Mouse (Mus musculus) kidney, adult 18-20 months (tissue): Measurements from ENCODE around the gene Matn1.

Source experiments
- DNase-seq: peaks from one replicate; pipeline ENCODE4 v3.0.0; 2021

Matn1 gene

DNA sequence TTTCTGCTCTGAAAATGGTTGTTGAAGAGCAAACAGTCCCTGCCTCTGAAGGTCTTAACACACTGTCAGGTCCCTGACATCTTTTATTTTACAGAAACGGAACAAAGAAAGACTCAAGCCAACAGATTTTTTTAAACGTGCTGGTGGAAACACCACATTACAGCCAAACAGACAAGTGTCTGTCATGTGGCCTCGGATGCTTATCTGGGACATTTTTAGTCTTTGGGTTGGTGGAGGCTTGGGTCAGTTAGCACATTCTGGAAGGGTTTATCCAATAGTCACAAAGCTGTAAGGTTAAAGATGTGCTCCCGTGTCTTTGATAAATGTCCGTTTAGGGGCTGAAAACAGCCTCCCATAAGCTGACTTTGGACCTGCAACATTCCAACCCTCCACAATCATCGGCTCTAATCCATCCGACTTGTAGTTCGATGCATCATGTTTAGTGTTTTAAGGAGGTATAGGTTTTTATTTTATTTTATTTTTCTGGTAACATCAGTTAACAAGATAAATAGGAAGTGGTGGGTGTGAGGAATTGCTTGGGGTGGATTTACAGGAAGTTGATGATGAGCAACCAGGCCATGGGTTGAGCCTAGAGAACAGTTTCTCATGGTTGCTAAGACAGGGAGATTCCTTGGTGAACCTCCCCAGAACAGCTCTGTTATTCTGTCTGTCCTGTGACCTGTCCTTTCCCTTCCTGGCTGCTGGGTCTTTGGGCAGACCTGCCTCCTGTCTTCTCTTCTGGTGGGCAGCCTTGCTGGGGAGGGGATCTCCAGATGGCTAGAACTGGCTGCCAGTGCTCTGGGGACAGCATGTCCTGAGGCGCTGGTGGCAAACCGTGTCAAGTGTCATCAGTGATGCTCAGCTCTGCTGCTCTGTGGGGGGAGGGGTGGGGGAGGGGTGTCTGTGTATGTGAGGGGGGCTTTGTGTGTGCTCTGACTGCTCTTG is 25.1 kb upstream of the Matn1 start:
- no peak for DNase-seq

DNA sequence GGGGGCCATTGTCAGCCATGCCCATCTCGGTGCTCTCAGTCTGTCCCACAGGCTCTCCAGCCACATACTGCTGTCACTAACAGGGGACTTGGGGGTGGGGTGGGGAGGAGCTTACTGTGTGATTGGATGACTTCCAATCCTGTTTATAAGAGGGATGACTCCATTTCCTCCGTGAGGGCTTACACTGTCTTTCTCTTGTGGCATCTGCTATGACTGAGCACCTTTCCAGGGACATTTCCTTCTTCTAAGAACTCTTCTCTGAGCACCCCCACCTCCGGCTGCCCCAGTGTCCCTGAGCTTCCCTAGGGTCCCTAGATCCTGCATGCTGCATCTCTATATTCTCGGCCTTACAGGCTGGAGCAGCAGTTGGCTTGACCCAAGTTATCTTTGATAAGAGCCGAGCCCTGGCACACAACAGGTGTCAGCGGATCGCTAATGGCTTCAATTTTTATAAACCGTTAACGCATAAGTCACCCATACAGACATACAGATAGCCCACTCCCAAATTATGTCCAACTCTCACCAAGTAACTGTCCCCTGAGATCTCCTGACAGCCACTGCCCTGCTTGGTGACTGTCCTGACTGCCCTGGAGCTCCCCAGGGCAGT is 24.3 kb upstream of the Matn1 start:
- DNase-seq: no peak

DNA sequence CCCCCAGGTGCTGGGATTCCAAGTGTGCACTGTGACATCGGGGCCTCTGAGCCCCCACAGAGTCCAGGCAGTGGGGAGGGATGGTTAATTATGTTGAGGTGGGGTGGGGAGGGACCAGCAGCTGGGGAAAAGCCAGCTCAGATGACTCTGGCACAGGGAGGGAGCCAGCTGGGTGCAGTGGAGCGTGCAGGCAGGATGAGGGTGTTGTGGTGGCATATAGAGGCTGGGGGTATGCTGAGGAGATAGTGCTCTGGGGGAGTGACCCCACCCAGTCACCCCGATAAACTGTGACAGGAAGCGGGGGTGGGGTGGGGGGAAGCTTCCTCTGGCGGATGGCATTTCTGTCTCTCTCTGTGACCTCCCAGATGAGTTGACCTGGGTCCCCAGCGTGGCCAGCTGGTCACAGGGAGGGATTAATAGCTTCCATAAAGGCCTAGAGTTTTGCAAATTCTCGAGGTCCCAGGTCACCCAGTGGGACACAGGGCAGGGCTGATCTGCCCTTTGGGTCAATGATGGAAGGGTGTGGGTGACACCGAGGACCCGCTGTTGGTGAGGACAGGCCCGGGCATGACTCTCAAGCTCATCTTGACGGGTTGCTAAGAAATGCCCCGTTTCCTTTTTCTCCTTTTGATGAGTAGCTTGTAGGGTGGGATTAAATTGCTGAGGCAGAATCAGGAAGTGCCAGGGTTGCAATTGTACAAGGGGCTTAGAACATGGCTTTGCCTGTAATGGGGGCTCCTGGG is 23.1 kb upstream of the Matn1 start:
- no peak for DNase-seq

DNA sequence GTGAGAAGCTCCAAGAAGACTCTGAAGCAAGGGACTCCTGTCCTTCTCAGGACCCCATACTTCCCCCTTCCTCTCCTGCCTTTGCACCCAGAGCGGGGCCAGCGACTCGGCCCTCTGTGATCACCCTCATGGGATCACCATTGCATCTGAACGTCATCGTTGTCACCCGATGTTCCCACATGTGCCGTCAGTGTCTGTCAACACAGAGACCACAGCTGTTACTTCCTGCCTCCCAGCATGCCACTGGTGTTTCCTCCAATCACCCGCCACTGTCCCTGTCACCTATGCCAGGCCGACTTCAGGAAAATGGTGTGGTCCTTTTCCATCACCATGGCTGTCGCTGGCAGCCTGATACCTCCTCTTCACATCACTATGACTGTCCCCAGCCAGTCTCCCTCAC is 22.2 kb upstream of the Matn1 start:
- no peak for DNase-seq

DNA sequence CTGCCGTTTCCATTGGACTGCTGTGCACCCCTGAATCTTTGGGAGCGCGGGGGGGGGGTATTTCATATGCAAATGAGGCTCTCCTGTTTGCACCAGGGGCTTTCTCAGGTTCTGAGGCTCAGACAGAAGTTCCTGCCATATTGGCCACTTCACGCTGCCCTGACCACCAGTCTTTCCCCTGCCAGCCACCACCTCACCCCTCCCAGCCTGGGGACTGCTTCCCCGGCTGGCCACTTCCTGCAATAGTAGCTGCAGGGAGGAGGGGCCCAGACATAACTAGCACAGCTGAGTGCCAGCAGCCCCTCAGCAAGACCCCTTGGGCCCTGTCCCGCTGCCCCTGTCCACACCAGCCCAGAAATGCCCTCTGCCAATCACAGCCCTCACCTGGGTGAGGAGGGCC is 17.9 kb upstream of the Matn1 start:
- DNase-seq: no peak

DNA sequence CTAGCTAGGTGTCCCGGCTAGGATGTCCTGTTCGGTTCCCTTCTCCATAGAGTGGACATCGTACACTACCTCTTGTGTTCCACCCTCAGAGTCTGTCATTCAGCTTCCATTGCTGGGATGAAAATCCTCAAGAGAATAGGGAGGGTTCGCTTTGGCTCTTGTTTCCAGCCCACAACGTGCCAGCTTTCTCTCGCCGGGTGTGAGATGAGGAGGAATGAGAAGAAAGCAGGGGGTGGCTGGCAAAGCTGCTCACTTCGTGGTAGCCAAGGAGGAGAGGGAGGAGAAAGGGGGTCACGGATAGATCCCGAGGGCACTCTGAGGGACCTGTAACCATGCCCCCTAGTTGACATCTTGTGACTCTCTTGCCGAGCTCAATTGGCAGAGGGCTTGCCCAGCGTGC is 16.4 kb upstream of the Matn1 start:
- no peak for DNase-seq

DNA sequence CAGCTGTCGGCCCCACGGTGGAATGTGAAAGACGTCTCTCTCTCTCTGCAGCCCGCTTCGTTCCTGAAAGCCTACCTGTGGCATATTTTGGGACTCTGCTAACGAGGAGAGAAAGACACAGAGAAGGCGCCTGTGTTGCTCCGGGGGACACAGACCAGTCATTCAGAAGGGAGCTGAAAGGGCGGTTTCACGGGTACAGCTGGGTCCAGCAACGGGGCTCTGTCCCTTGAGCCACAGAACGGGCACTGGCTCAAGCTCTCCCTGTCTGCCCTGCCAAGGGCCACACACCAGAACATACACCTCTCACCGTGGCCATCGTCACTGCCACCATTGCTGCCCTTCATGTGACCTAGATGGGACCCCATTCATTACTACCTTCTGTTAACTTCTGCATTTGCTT is 1.5 kb upstream of the Matn1 start:
- no peak for DNase-seq

DNA sequence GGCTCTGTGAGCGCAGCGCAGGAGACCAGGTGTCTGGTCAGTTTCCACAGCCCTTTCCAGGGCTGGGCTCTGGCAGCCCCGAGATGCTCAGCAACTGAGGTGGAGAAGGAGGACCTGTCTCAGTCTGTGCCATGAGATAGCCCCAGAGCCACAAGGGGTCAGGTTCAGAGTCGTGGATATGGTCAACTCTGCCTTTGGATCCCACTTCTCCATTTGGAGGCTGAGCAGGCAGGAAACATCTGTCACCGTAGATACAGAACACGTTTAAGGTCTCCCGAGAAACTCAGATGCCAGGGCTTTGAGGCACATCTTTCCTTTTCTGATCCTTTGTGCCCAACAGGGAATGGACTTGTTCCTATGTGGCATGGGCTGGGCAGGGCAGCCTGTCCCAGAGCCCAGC is 594 bp downstream of the Matn1 start:
- no peak for DNase-seq

DNA sequence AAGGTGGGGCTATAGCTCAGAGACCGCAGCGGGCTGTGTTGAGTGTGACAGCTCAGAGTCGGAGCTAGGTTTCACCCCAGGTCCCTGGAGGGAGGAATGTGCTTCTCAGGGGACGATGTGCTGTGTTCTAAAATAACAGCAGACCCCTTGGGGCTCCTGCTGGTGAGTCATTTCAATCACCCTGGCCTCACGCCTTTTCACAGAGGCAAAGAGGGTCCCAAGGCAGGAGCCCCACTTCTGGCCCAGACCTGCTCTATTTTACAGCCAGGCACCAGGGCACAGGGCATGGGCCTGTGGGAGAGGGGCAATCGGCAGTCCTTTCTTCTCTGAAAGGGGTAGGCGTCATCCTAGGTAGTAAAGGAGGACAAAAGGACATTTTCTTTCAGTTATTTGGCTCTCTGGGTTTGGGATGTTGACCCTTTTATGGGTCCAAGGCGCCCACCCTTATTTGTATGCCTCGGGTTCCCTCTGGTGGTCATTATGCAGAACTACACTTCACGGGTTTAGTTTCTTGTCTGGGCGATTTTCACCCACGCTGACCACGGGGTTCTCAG is 3.0 kb downstream of the Matn1 start:
- DNase-seq: peak; percentile 23

DNA sequence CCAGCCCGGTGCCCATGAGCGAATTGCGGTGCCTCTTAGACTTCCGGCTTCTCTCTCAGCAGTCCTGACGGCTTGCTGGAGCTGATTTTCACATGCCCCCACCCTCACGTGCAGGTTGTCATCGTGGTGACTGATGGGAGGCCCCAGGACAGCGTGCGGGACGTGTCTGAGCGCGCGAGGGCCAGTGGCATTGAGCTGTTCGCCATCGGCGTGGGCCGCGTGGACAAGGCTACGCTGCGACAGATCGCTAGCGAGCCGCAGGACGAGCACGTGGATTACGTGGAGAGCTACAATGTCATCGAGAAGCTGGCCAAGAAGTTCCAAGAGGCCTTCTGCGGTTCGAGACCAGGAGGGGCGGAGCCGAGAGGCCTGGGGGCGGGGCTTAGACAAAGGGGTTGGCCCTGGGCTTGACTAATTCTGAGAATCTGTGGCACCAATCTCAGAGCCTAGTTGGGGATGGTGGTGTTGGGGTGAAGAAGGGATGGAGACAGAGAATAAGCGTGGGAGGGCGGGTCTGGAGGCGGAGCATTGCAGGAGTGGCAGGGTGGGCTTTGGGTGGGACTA is 5.7 kb downstream of the Matn1 start:
- no peak for DNase-seq

DNA sequence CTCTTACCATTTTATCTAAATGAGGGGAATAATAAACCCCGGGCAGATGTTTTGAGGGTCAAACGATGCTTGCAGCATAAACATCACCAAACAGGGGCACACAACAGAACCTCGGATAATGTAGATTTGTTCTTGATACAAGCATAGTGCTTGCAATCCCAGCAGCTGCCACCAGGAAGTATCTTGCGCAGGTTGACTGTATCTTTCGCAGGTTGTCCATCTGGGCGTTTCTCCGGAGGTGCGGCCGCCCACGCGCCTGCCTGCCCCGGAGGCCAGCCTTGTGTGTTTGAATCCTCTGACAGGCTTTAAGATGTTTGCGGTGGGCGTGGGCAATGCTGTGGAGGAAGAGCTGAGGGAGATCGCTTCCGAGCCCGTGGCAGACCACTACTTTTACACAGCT is 8.3 kb downstream of the Matn1 start:
- peak; percentile 45 for DNase-seq

DNA sequence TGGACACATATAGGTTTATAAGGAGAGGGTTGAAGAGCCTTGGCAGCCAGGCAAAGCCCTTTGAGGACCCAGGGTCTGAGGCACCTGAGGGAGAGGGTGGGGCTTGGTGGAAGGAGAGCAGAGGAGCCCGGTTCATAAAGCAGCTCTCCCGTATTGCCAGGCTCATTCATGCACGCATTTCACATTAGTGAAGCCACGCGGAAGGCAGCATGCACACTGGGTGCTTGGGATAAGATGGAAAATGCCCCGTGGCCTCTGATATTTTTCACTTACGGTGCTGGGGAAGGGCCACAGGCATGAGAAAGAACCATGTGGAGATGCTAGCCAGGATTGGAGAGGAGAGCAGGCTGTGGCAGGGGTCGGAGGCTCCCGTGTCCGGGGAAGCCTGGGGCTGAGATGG is 13.0 kb downstream of the Matn1 start:
- DNase-seq: no peak

DNA sequence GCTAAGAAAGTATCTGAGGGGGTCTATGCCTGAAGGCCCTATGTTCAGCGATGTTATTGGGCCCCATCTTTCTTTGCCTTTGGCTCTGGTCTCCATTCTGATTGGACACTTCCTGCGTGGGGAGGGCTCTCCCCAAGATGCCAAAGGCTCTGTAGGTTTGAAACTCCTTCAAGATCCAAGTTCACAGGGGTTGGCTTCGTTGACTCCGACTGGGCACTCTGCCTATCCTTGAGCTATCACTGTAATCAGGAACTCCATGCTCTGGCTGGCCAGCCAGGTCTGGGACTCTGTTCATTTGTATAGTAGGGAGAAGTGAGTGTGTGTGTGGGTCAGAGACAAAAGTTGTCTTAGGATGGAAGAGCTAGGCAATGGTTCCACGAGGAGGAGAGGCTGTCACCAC is 14.6 kb downstream of the Matn1 start:
- no peak for DNase-seq

DNA sequence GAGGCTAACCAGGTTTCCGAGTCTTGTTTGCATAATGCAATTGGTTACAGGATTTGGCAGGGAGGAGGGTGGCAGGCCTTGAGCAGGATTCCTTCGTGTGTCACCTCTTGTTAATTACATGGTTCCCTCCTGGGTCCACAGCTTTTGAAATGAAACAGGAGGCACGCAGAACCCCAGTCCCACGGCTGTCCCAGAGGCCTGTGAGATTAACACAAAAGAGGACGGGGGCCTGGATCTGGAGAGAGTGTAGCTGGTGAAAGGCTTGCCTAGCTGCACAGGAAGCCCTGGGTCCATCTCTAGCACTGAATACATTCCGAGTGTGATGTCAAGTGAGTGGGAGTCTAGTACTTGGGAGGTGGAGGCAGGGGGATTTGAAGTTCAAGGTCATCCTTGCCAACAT is 15.5 kb downstream of the Matn1 start:
- no peak for DNase-seq

DNA sequence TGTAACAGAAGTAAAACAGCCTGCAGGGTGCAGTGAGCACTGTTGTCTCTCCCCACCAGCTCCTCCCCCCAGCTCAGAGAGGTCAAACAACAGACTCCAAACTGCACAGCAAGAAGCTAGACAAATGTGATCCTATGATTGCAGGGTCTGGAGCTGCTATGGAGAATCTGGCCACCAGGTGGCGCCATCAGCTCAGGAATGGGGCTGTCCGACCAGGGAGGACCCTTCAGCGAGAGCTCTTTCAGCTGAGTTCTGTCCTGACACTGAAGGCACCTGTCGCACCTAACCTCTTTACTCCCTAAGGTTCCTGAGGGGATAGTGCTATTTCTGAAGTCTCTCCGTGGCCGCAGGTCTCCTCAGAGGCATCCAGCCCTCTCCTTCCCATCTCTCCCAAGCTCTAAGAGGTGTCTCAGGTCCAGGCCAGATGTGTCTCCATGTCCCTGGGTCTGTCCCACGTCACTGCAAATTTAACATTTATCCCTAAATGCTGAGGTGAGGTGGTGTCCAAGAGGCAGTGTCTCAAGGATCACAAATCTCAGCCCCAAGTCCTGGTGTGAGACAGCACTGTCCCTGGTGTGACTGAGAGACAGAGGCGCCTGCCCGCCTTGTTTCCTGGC is 16.0 kb downstream of the Matn1 start:
- DNase-seq: peak; percentile 83

DNA sequence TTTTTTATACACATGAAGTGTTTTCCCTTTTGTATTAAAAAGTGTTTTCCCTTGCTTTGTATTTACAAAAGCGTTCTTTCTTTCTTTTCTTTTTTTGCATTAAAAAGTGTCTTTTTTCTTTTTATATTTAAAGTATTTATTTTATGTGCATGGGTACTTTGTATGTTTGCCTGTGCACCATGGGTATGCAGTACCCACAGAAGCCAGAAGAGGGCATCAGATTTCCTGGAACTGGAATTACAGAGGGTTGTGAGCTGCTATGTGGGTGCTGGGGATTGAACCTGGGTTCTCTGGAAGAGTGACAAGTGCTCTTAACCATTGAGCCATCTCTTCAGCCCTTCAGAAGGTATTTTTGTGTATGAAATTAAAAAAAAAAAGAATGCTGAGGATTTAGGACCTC is 27.1 kb downstream of the Matn1 start:
- no peak for DNase-seq

DNA sequence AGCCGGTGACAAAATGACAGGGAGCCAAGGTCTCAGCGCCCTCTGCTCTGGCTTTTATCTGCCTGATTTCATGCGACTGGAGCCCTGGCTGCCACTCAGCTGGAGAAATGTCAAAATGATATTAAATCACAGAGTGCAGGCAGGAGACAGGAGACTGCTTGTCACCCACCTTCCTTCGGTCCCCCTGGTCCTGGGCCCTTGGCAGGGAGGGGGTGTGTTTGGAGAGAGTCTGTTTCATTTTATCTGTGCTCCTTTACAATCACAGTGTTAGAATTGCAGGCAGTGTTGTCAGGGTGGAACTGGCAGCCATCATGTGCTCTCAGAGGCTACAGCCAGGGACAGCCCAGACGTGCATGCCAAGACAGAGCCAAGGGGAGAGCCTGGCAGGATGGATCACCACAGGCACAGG is 28.2 kb downstream of the Matn1 start:
- DNase-seq: no peak

DNA sequence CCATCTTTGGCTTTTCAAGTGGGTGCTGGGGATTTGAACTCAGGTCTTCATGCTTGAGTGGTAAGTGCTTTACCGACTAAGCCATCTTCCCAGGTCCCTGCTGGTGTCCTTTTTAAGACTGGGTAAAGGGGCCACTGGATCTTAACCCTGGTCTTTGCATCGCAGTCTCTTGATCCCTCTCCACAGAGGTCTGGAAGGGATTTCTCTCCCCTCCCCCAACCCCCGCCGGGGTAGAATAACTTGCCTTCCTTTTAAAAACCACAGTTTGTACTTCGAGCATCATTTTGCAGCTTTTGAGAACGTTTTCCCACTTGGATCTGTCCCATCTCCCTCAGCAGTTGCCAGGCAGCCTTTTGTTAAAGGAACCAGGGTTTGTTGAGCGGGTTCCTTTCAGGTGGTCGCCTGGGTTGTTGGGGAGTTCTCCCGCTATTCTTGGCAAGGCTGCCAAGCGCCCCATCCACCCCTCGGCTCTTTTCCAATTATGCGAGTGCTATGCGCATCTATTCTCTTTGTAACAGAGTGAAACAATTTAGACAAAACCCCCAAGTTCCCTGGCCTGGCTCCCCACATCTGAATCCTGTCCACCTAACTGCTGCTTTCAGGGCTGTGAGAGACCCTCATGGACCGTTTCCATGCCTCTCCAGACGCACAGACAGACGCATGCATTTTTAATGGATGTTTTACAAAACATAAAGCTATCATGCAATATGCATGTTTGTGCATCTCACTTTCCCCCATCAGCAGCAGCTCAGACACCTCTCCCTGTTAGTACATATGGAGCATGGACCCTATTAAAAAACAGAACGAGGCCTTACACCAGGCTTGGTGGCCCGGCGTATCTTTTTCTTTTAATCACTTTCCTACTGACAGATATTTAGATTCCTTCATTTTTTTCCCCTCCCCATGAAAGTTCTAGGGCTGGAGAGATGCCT is 29.4 kb downstream of the Matn1 start:
- DNase-seq: no peak

DNA sequence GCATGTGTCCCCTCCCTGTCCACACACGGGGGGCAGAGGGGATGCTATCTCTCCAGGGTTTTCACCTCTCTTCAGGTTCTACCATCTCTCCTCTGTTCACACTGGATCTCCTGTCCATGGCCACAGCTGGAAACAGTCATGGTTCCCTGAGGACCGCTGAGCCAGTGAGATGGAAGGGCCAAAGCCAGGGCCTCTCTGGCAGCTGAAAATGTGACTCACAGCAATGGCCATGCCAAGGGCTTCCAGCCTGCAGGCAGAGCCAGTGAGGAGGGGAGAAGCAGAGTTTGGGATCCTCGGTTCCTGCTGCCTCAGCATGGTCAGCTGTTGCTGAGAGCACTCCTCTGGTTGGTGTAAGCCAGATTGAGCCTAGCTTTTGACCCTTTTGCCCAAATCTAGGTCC is 34.8 kb downstream of the Matn1 start:
- DNase-seq: no peak

DNA sequence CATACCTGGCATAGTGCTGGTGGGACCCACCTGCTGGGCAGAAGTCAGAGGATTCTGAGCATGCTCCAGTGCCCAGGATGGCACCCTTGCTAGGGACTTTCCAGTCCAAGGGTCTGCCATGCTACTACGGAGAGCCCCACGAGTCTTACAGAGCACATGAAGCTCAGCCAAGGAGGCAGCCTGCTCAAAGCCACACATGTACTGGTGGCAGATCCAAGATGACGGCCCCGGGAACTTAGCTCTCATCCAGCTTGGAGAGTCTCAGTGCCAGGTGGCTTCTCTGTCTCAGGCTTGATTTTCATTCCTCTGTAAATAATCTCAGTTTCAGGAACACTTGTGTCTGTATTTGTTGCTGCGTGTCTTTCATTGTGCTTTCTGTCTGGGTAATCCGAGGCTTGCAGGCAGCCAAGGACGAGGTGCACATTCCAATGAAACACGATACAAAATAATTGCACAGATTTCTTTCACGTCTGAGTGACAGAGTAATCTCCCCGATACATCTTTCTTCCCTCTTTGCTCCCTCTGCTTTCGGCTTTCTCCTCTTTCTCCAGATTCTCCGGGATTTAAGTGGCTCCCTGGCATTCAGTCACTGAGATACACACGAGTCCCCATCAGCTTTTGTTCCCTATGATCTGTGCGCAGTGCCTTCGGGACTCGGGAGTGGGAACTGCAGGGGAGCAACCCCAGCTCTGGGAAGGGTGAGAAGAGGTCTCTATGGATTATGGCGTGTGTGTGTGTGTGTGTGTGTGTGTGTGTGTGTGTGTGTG is 40.4 kb downstream of the Matn1 start:
- no peak for DNase-seq

DNA sequence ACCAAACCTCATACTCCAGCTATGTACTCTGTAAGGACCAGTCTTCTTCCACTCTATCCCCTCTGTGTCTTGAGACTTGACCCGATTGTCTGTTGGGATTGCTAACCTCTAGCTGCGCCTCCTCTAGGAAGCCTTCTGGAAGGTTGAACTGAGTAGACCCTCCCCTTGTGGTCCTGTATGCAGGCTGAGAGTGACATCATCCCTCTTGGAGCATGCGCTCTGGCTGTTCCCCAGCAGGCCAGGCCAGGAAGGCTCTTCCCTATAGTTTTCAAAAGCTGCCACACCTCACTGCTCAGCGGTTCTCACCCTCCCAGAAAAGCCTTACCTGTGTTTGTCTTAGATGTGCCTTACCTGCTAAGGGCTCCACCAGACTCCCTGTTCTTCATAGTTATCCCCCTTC is 42.9 kb downstream of the Matn1 start:
- DNase-seq: no peak
